Mouse (Mus musculus) erythroblast, embryonic 14.5 days (primary cell): Measurements from ENCODE around the gene Gm45521.

Experiments used
- GATA1 ChIP-seq: IDR thresholded peaks from 2 replicates; pipeline ENCODE4 v1.6.1; 2012; ENCODE audit warnings: low read length, inconsistent platforms, mixed read lengths
- TAL1 ChIP-seq: IDR thresholded peaks from 3 replicates; pipeline ENCODE4 v1.6.1; 2012; ENCODE audit warnings: low read length, inconsistent platforms, mixed read lengths

- TF ChIP-seq GATA1, result no peak
- no peak for TF ChIP-seq TAL1
These were observed 13.3 kb upstream of the Gm45521 start for GRCm38 (mm10) chr14:7943801-7944135.
